Mouse (Mus musculus) megakaryocyte progenitor cell, adult 5-6 weeks (primary cell): ENCODE measurements around the gene Csrnp3. TPM values are rescaled to one million over a fixed set of nuclear protein-coding genes. Genes with fewer than 3 reads are reported as not detected.

Source experiments
- ATAC-seq: replicated peaks from 2 replicates; pipeline ENCODE4 v1.8.0; 2016; ENCODE audit warnings: mild to moderate bottlenecking, moderate TSS enrichment, inconsistent platforms; ENCODE audit not compliant: poor library complexity
- total RNA-seq, 2 experiments: library from RNA; stranded (forward) in 1 of 2; stranded (reverse) in 1 of 2; fragments of 157-497, 149-512 nt in 1 of 2; fragments of 200-1000 nt in 1 of 2; gene quantifications; 2 replicates each; pipeline versions ENCODE4 v1.2.3 to v1.2.4; 2015 to 2017

The Csrnp3 gene
- total RNA-seq, 2 experiments from 2014 or later, result not detected

GRCm38 (mm10) chr2:65864778-65865339, 19.3 kb downstream of the Csrnp3 start:
- no peak for ATAC-seq

GRCm38 (mm10) chr2:65870919-65871582, 25.5 kb downstream of the Csrnp3 start:
- ATAC-seq, result no peak

GRCm38 (mm10) chr2:65891590-65891989, 46.0 kb downstream of the Csrnp3 start:
- ATAC-seq, result no peak

GRCm38 (mm10) chr2:65893241-65893640, 47.7 kb downstream of the Csrnp3 start:
- no peak for ATAC-seq

GRCm38 (mm10) chr2:65894299-65894698, 48.7 kb downstream of the Csrnp3 start:
- no peak for ATAC-seq

GRCm38 (mm10) chr2:65896542-65896941, 51.0 kb downstream of the Csrnp3 start:
- ATAC-seq, result no peak

- no peak for ATAC-seq
These were observed 51.5 kb downstream of the Csrnp3 start for GRCm38 (mm10) chr2:65897084-65897483.

- ATAC-seq, result no peak
These were observed 53.9 kb downstream of the Csrnp3 start for GRCm38 (mm10) chr2:65899478-65899877.

- ATAC-seq, result no peak
These were observed 63.0 kb downstream of the Csrnp3 start for GRCm38 (mm10) chr2:65908526-65908925.

GRCm38 (mm10) chr2:65909724-65910521, 64.4 kb downstream of the Csrnp3 start:
- ATAC-seq, result no peak

GRCm38 (mm10) chr2:65915994-65916393, 70.4 kb downstream of the Csrnp3 start:
- no peak for ATAC-seq

- no peak for ATAC-seq
These were observed 75.3 kb downstream of the Csrnp3 start for GRCm38 (mm10) chr2:65920651-65921412.

GRCm38 (mm10) chr2:65925363-65925941, 79.9 kb downstream of the Csrnp3 start:
- ATAC-seq, result no peak

- ATAC-seq, result no peak
These were observed 81.6 kb downstream of the Csrnp3 start for GRCm38 (mm10) chr2:65926935-65927708.

- ATAC-seq, result no peak
These were observed 83.7 kb downstream of the Csrnp3 start for GRCm38 (mm10) chr2:65929286-65929685.

GRCm38 (mm10) chr2:65929927-65930326, 84.4 kb downstream of the Csrnp3 start:
- ATAC-seq, result no peak

- no peak for ATAC-seq
These were observed 85.7 kb downstream of the Csrnp3 start for GRCm38 (mm10) chr2:65931313-65931712.

GRCm38 (mm10) chr2:65931841-65932311, 86.3 kb downstream of the Csrnp3 start:
- peak; percentile 52 for ATAC-seq

GRCm38 (mm10) chr2:65934099-65934498, 88.5 kb downstream of the Csrnp3 start:
- no peak for ATAC-seq

- ATAC-seq, result no peak
These were observed 93.3 kb downstream of the Csrnp3 start for GRCm38 (mm10) chr2:65938900-65939299.
